Mouse (Mus musculus): ENCODE data around the gene Myo9a. TPM values are rescaled to one million over a fixed set of nuclear protein-coding genes. Genes with fewer than 3 reads are reported as not detected.

The Myo9a gene
- polyA plus RNA-seq, 1 experiment from 2014 or later = 13.8 TPM

GRCm38 (mm10) chr9:59723096-59723657 lies 27.5 kb upstream of the Myo9a start:
- H3K9me3 ChIP-seq (replicated peaks; ENCODE audit: control insufficient read depth, low read length) = no peaks in the 10 kb centered on the region
- H3K9ac ChIP-seq (ENCODE audit: low read depth, low read length) = 0 out of 2 replicates have a peak overlapping the region, but pooled peaks have one; percentile 43
- peak overlapping the region; percentile 48 for H3K4me2 ChIP-seq
- H3K4me1 ChIP-seq (ENCODE audit: control insufficient read depth, insufficient read depth, low read length) = peaks cover 10% of the 10 kb centered on the region
- no peaks in the 10 kb centered on the region for H3K36me3 ChIP-seq (ENCODE audit: control insufficient read depth, insufficient read depth, low read length)
- no peaks in the 10 kb centered on the region for H3K27me3 ChIP-seq (ENCODE audit: control insufficient read depth, insufficient read depth, low read length)
- H3K4me3 ChIP-seq (ENCODE audit: low read depth, low read length) = no peak overlapping the region
- H3K27ac ChIP-seq (ENCODE audit: low read depth, low read length) = no peak overlapping the region
- 14% methylated on average over 10 of the region's 10 CpGs for WGBS (ENCODE audit: insufficient replicate concordance)
- ATAC-seq (replicated peaks; ENCODE audit: insufficient number of reproducible peaks, low FRiP score, low TSS enrichment) = no peak; the same call in 1 of the 2 replicates

GRCm38 (mm10) chr9:59723791-59724442 lies 26.8 kb upstream of the Myo9a start:
- Histone ChIP-seq H3K4me1 (ENCODE audit: control insufficient read depth, insufficient read depth, low read length) (peaks cover 10% of the 10 kb centered on the region), H3K27me3 (ENCODE audit: control insufficient read depth, insufficient read depth, low read length) (no peaks in the 10 kb centered on the region), H3K4me2 (peak overlapping the region; percentile 48; the same call in 1 of the 2 replicates), H3K4me3 (ENCODE audit: low read depth, low read length) (no peak overlapping the region), H3K9me3 (replicated peaks; ENCODE audit: control insufficient read depth, low read length) (no peaks in the 10 kb centered on the region), H3K36me3 (ENCODE audit: control insufficient read depth, insufficient read depth, low read length) (no peaks in the 10 kb centered on the region), H3K9ac (ENCODE audit: low read depth, low read length) (no peak overlapping the region), H3K27ac (ENCODE audit: low read depth, low read length) (peak overlapping the region; percentile 2; the same call in 1 of the 2 replicates)
- peak; percentile 26; the same call in 1 of the 2 replicates for ATAC-seq (replicated peaks; ENCODE audit: insufficient number of reproducible peaks, low FRiP score, low TSS enrichment)
- WGBS (ENCODE audit: insufficient replicate concordance) = 56% methylated on average over 8 of the region's 8 CpGs

GRCm38 (mm10) chr9:59725515-59725914 lies 25.2 kb upstream of the Myo9a start:
- no peak for ATAC-seq (replicated peaks; ENCODE audit: insufficient number of reproducible peaks, low FRiP score, low TSS enrichment)
- H3K27me3 ChIP-seq (ENCODE audit: control insufficient read depth, insufficient read depth, low read length) = no peaks in the 10 kb centered on the region
- WGBS (ENCODE audit: insufficient replicate concordance) = 63% methylated on average over 10 of the region's 10 CpGs

DNA sequence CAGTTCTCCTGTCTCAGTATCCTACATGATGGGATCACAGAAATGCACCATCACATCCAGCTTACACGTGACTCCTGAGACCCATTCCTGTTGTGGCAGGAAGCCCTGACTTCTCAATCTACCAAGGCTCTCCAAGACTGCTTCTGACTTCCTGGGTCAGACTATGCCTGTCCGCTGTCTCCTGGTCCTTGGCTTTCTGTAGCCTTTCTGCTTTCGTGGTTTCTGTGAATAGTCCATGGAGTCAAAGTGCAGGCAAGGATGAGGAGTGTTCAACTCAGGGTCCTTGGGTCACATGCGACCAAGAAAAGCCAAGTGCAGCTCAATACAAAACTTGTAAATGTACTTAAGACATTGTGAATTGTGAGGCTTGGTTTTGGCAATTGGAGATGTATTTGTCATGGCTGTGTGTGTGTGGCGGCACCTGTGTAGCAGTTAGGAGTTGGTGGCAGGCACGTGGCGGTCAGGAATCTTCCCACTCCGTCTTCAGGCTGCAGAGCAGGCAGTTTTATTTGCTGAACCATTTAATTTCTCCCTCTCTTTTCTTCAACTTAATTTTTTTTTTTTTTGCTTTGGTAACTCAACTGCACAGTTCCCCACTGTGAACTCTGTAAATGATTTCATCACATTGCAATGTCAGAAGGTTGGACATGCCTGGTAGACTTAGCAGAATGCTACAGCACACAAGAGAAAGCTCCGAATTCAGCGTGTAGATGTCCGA lies 23.0 kb upstream of the Myo9a start:
- no peak for ATAC-seq (replicated peaks; ENCODE audit: insufficient number of reproducible peaks, low FRiP score, low TSS enrichment)
- Histone ChIP-seq H3K9me3 (replicated peaks; ENCODE audit: control insufficient read depth, low read length) (no peaks in the 10 kb centered on the region), H3K9ac (ENCODE audit: low read depth, low read length) (no peak overlapping the region), H3K4me1 (ENCODE audit: control insufficient read depth, insufficient read depth, low read length) (peaks cover 10% of the 10 kb centered on the region), H3K27ac (ENCODE audit: low read depth, low read length) (no peak overlapping the region), H3K4me2 (no peak overlapping the region), H3K4me3 (ENCODE audit: low read depth, low read length) (no peak overlapping the region), H3K36me3 (ENCODE audit: control insufficient read depth, insufficient read depth, low read length) (no peaks in the 10 kb centered on the region), H3K27me3 (ENCODE audit: control insufficient read depth, insufficient read depth, low read length) (no peaks in the 10 kb centered on the region)
- 78% methylated on average over 11 of the region's 11 CpGs for WGBS (ENCODE audit: insufficient replicate concordance)

More at GRCm38 (mm10) chr9:59725515-59725914, 25.2 kb upstream of the Myo9a start:
- Histone ChIP-seq H3K4me3 (ENCODE audit: low read depth, low read length) (no peak overlapping the region), H3K36me3 (ENCODE audit: control insufficient read depth, insufficient read depth, low read length) (no peaks in the 10 kb centered on the region), H3K9me3 (replicated peaks; ENCODE audit: control insufficient read depth, low read length) (no peaks in the 10 kb centered on the region), H3K9ac (ENCODE audit: low read depth, low read length) (no peak overlapping the region), H3K4me1 (ENCODE audit: control insufficient read depth, insufficient read depth, low read length) (peaks cover 10% of the 10 kb centered on the region), H3K27ac (ENCODE audit: low read depth, low read length) (no peak overlapping the region), H3K4me2 (no peak overlapping the region)

- no peaks in the 10 kb centered on the region for H3K36me3 ChIP-seq (ENCODE audit: control insufficient read depth, insufficient read depth, low read length)
- no peaks in the 10 kb centered on the region for H3K27me3 ChIP-seq (ENCODE audit: control insufficient read depth, insufficient read depth, low read length)
- H3K9ac ChIP-seq (ENCODE audit: low read depth, low read length) = no peak overlapping the region
- no peak for ATAC-seq (replicated peaks; ENCODE audit: insufficient number of reproducible peaks, low FRiP score, low TSS enrichment)
- H3K4me3 ChIP-seq (ENCODE audit: low read depth, low read length) = no peak overlapping the region
- H3K9me3 ChIP-seq (replicated peaks; ENCODE audit: control insufficient read depth, low read length) = no peaks in the 10 kb centered on the region
- no peak overlapping the region for H3K4me2 ChIP-seq
- no peak overlapping the region for H3K27ac ChIP-seq (ENCODE audit: low read depth, low read length)
- 84% methylated on average over 5 of the region's 5 CpGs for WGBS (ENCODE audit: insufficient replicate concordance)
- H3K4me1 ChIP-seq (ENCODE audit: control insufficient read depth, insufficient read depth, low read length) = 0 out of 2 replicates have a peak, but pooled peaks cover 3% of the 10 kb centered on the region
These were observed 19.6 kb upstream of the Myo9a start for GRCm38 (mm10) chr9:59731136-59731535.

DNA sequence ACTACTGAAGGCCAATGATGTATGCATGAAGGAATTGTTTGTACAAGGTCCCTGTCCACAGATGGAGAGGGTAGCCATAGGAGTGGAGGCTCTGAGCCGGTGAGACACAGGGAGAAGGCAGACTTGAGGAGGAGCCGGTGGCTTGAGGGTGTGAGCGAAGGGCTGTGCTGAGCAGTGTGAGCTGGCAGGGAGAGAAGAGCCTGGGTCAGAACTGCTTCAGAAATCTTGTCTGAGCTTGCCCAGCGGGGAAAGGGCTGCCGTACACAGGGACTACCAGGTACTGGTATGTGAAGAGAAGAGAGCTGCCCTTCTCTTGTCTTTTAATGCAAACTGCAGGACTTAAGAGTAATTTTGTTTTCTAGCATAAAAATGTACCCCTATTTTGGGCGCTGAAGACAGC lies 17.6 kb upstream of the Myo9a start:
- no peak for ATAC-seq (replicated peaks; ENCODE audit: insufficient number of reproducible peaks, low FRiP score, low TSS enrichment)
- Histone ChIP-seq H3K27me3 (ENCODE audit: control insufficient read depth, insufficient read depth, low read length) (no peaks in the 10 kb centered on the region), H3K9ac (ENCODE audit: low read depth, low read length) (no peak overlapping the region), H3K36me3 (ENCODE audit: control insufficient read depth, insufficient read depth, low read length) (no peaks in the 10 kb centered on the region), H3K4me1 (ENCODE audit: control insufficient read depth, insufficient read depth, low read length) (peaks cover 11% of the 10 kb centered on the region), H3K27ac (ENCODE audit: low read depth, low read length) (no peak overlapping the region), H3K9me3 (replicated peaks; ENCODE audit: control insufficient read depth, low read length) (no peaks in the 10 kb centered on the region), H3K4me2 (no peak overlapping the region), H3K4me3 (ENCODE audit: low read depth, low read length) (no peak overlapping the region)
- 51% methylated on average over 6 of the region's 6 CpGs for WGBS (ENCODE audit: insufficient replicate concordance)

GRCm38 (mm10) chr9:59735394-59735793 lies 15.3 kb upstream of the Myo9a start:
- Histone ChIP-seq H3K4me2 (no peak overlapping the region), H3K36me3 (ENCODE audit: control insufficient read depth, insufficient read depth, low read length) (no peaks in the 10 kb centered on the region), H3K27ac (ENCODE audit: low read depth, low read length) (no peak overlapping the region), H3K4me3 (ENCODE audit: low read depth, low read length) (no peak overlapping the region), H3K9me3 (replicated peaks; ENCODE audit: control insufficient read depth, low read length) (no peaks in the 10 kb centered on the region), H3K4me1 (ENCODE audit: control insufficient read depth, insufficient read depth, low read length) (peaks cover 11% of the 10 kb centered on the region), H3K27me3 (ENCODE audit: control insufficient read depth, insufficient read depth, low read length) (no peaks in the 10 kb centered on the region), H3K9ac (ENCODE audit: low read depth, low read length) (no peak overlapping the region)
- 11% methylated on average over 4 of the region's 4 CpGs for WGBS (ENCODE audit: insufficient replicate concordance)
- ATAC-seq (replicated peaks; ENCODE audit: insufficient number of reproducible peaks, low FRiP score, low TSS enrichment) = no peak

DNA sequence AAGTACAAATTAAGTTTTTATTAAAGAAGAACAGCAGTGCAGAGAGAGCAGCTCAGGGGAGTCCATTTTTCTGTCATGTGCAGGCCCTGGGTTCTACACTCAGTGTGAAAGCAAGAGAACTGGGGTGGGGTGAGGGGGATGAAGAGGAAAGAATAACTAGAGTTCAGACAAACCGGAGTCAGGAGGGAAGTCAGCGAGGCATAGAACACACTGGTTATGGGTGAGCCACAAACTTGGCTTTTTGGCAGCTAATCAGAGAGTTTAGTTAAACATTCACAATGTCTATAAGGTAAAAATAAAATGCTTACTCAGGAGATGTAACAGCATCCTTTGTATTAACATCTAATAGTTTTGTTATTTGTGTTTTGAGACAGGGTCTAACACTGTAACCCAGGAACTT lies 10.1 kb upstream of the Myo9a start:
- Histone ChIP-seq H3K9ac (ENCODE audit: low read depth, low read length) (no peak overlapping the region), H3K9me3 (replicated peaks; ENCODE audit: control insufficient read depth, low read length) (no peaks in the 10 kb centered on the region), H3K27ac (ENCODE audit: low read depth, low read length) (no peak overlapping the region), H3K4me2 (no peak overlapping the region), H3K4me1 (ENCODE audit: control insufficient read depth, insufficient read depth, low read length) (peaks cover 10% of the 10 kb centered on the region), H3K36me3 (ENCODE audit: control insufficient read depth, insufficient read depth, low read length) (no peaks in the 10 kb centered on the region), H3K4me3 (ENCODE audit: low read depth, low read length) (no peak overlapping the region), H3K27me3 (ENCODE audit: control insufficient read depth, insufficient read depth, low read length) (no peaks in the 10 kb centered on the region)
- no peak for ATAC-seq (replicated peaks; ENCODE audit: insufficient number of reproducible peaks, low FRiP score, low TSS enrichment)
- WGBS (ENCODE audit: insufficient replicate concordance) = 93% methylated on average over 2 of the region's 2 CpGs

Measured in heart, embryonic 11.5 days (tissue).